Mouse (Mus musculus) hindbrain, embryonic 13.5 days (tissue): Measurements from ENCODE around the gene Epn2. TPM values are rescaled to one million over a fixed set of nuclear protein-coding genes. Genes with fewer than 3 reads are reported as not detected.

Experiments used
- ATAC-seq: fragments of 200-750 bp; cut with Nextera tagmentation; 2 replicates; pipeline ENCODE4 v1.8.0; 2017; ENCODE audit warnings: moderate TSS enrichment; ENCODE audit not compliant: low FRiP score
- H3K27ac ChIP-seq: fragments of 300-500 bp; sonication (generic); 2 replicates; pipeline ENCODE4 v1.5.1; 2015; ENCODE audit warnings: inconsistent platforms, mild to moderate bottlenecking, moderate library complexity
- H3K27me3 ChIP-seq: fragments of 300-500 bp; sonication (generic); 2 replicates; pipeline ENCODE4 v1.6.1; 2015; ENCODE audit warnings: mild to moderate bottlenecking, inconsistent platforms
- H3K36me3 ChIP-seq: fragments of 300-500 bp; sonication (generic); 2 replicates; pipeline ENCODE4 v1.6.1; 2015; ENCODE audit warnings: mild to moderate bottlenecking, inconsistent platforms
- H3K4me1 ChIP-seq: fragments of 300-500 bp; sonication (generic); replicated peaks from 2 replicates; pipeline ENCODE4 v1.6.1; 2015; ENCODE audit warnings: inconsistent platforms
- H3K4me2 ChIP-seq: fragments of 300-500 bp; sonication (generic); 2 replicates; pipeline ENCODE4 v1.6.1; 2015; ENCODE audit warnings: inconsistent platforms, mild to moderate bottlenecking, moderate library complexity
- H3K4me3 ChIP-seq: fragments of 300-500 bp; sonication (generic); 2 replicates; pipeline ENCODE4 v1.5.1; 2015; ENCODE audit warnings: mild to moderate bottlenecking, inconsistent platforms
- H3K9ac ChIP-seq: fragments of 300-500 bp; sonication (generic); 2 replicates; pipeline ENCODE4 v1.6.1; 2015; ENCODE audit warnings: mild to moderate bottlenecking, inconsistent platforms
- H3K9me3 ChIP-seq: fragments of 300-500 bp; sonication (generic); 2 replicates; pipeline ENCODE4 v1.6.1; 2016; ENCODE audit warnings: inconsistent platforms
- WGBS: fragments of 180-500 bp; shearing (Covaris S2); methylation state at CpG from one replicate; pipeline ENCODE4 v1.1.7; 2015; 5-methylcytosine and 5-hydroxymethylcytosine counted together
- polyA plus RNA-seq: library from polyadenylated mRNA; unstranded; fragments of >200 nt; fragmentation: Nextera tagmentation; extraction: Ambion mirVana; gene quantifications from 2 replicates; pipeline ENCODE4 v1.2.1, GENCODE M21; 2015

Epn2 gene
- polyA plus RNA-seq, 1 experiment from 2014 or later: 48.1 TPM

GRCm38 (mm10) chr11:61484613-61485540 is 94.6 kb downstream of the Epn2 start, which contains the start of gene Mfap4:
Gene Mfap4 (plus strand): TSS chr11:61485431.
- Histone ChIP-seq H3K4me1 (peaks cover 66% of the 10 kb centered on the region), H3K4me2 (peak within 1 kb of the TSS; percentile 44), H3K27ac (peak within 1 kb of the TSS; percentile 94), H3K4me3 (peak within 1 kb of the TSS; percentile 23), H3K9ac (peak within 1 kb of the TSS; percentile 59), H3K9me3 (no peaks in the 10 kb centered on the region), H3K27me3 (no peaks in the 10 kb centered on the region), H3K36me3 (peaks cover 26% of the 10 kb centered on the region)
- peak; percentile 78 for ATAC-seq
- WGBS: 4% methylated on average over 20 of the region's 20 CpGs

GRCm38 (mm10) chr11:61484256-61484612 is 95.3 kb downstream of the Epn2 start:
- no peaks in the 10 kb centered on the region for H3K9me3 ChIP-seq
- no peak for ATAC-seq
- H3K4me3 ChIP-seq: no peak overlapping the region
- peak overlapping the region; percentile 94 for H3K27ac ChIP-seq
- H3K36me3 ChIP-seq: peaks cover 20% of the 10 kb centered on the region
- H3K27me3 ChIP-seq: no peaks in the 10 kb centered on the region
- 8% methylated on average over 10 of the region's 10 CpGs for WGBS
- H3K4me1 ChIP-seq: peaks cover 59% of the 10 kb centered on the region
- 0 out of 2 replicates have a peak overlapping the region, but pooled peaks have one; percentile 59 for H3K9ac ChIP-seq
- H3K4me2 ChIP-seq: peak overlapping the region; percentile 20

GRCm38 (mm10) chr11:61483226-61483845 is 96.2 kb downstream of the Epn2 start:
- H3K4me1 ChIP-seq: peaks cover 52% of the 10 kb centered on the region
- peak overlapping the region; percentile 94 for H3K27ac ChIP-seq
- ATAC-seq: no peak
- H3K36me3 ChIP-seq: peaks cover 11% of the 10 kb centered on the region
- H3K4me2 ChIP-seq: no peak overlapping the region
- H3K9me3 ChIP-seq: no peaks in the 10 kb centered on the region
- no peak overlapping the region for H3K4me3 ChIP-seq
- no peak overlapping the region for H3K9ac ChIP-seq
- WGBS: 64% methylated on average over 13 of the region's 13 CpGs
- no peaks in the 10 kb centered on the region for H3K27me3 ChIP-seq

- no peaks in the 10 kb centered on the region for H3K9me3 ChIP-seq
- peaks cover 47% of the 10 kb centered on the region for H3K4me1 ChIP-seq
- no peaks in the 10 kb centered on the region for H3K27me3 ChIP-seq
- 81% methylated on average over 9 of the region's 9 CpGs for WGBS
- no peak for ATAC-seq
- H3K36me3 ChIP-seq: no peaks in the 10 kb centered on the region
- H3K4me3 ChIP-seq: no peak overlapping the region
- H3K9ac ChIP-seq: no peak overlapping the region
- H3K27ac ChIP-seq: no peak overlapping the region
- H3K4me2 ChIP-seq: no peak overlapping the region
These were observed 98.0 kb downstream of the Epn2 start for GRCm38 (mm10) chr11:61481239-61482090.

- no peaks in the 10 kb centered on the region for H3K9me3 ChIP-seq
- no peak for ATAC-seq
- H3K4me2 ChIP-seq: no peak overlapping the region
- no peaks in the 10 kb centered on the region for H3K36me3 ChIP-seq
- 88% methylated on average over 4 of the region's 4 CpGs for WGBS
- H3K27ac ChIP-seq: no peak overlapping the region
- no peak overlapping the region for H3K9ac ChIP-seq
- no peaks in the 10 kb centered on the region for H3K27me3 ChIP-seq
- peaks cover 22% of the 10 kb centered on the region for H3K4me1 ChIP-seq
- H3K4me3 ChIP-seq: no peak overlapping the region
These were observed 100.7 kb downstream of the Epn2 start for GRCm38 (mm10) chr11:61478788-61479187.

GRCm38 (mm10) chr11:61477566-61478508 is 101.7 kb downstream of the Epn2 start:
- Histone ChIP-seq H3K27ac (0 out of 2 replicates have a peak overlapping the region, but pooled peaks have one; percentile 18), H3K9ac (no peak overlapping the region), H3K36me3 (no peaks in the 10 kb centered on the region), H3K4me2 (peak overlapping the region; percentile 42; the same call in 1 of the 2 replicates), H3K27me3 (no peaks in the 10 kb centered on the region), H3K4me3 (no peak overlapping the region; the same call in 1 of the 2 replicates), H3K4me1 (peaks cover 17% of the 10 kb centered on the region), H3K9me3 (no peaks in the 10 kb centered on the region)
- ATAC-seq: no peak
- WGBS: 52% methylated on average over 17 of the region's 17 CpGs

- WGBS: 55% methylated on average over 12 of the region's 12 CpGs
- Histone ChIP-seq H3K4me3 (peak overlapping the region; percentile 14; the same call in 1 of the 2 replicates), H3K27ac (peak overlapping the region; percentile 30; the same call in 1 of the 2 replicates), H3K9me3 (no peaks in the 10 kb centered on the region), H3K4me1 (peaks cover 16% of the 10 kb centered on the region), H3K27me3 (no peaks in the 10 kb centered on the region), H3K9ac (peak overlapping the region; percentile 35; the same call in 1 of the 2 replicates), H3K4me2 (peak overlapping the region; percentile 42), H3K36me3 (no peaks in the 10 kb centered on the region)
- ATAC-seq: no peak
These were observed 102.6 kb downstream of the Epn2 start for GRCm38 (mm10) chr11:61476786-61477382.

GRCm38 (mm10) chr11:61473630-61474029 is 105.9 kb downstream of the Epn2 start:
- peaks cover 14% of the 10 kb centered on the region for H3K4me1 ChIP-seq
- H3K36me3 ChIP-seq: no peaks in the 10 kb centered on the region
- no peaks in the 10 kb centered on the region for H3K9me3 ChIP-seq
- H3K4me2 ChIP-seq: no peak overlapping the region
- WGBS: 74% methylated on average over 4 of the region's 4 CpGs
- H3K4me3 ChIP-seq: no peak overlapping the region
- 0 out of 2 replicates have a peak overlapping the region, but pooled peaks have one; percentile 24 for H3K9ac ChIP-seq
- ATAC-seq: no peak
- H3K27ac ChIP-seq: no peak overlapping the region
- H3K27me3 ChIP-seq: no peaks in the 10 kb centered on the region

GRCm38 (mm10) chr11:61470880-61471279 is 108.6 kb downstream of the Epn2 start:
- H3K36me3 ChIP-seq: no peaks in the 10 kb centered on the region
- no peaks in the 10 kb centered on the region for H3K27me3 ChIP-seq
- no peak overlapping the region for H3K27ac ChIP-seq
- H3K9me3 ChIP-seq: no peaks in the 10 kb centered on the region
- H3K4me3 ChIP-seq: no peak overlapping the region
- no peak overlapping the region for H3K9ac ChIP-seq
- no peak for ATAC-seq
- H3K4me2 ChIP-seq: no peak overlapping the region
- no peaks in the 10 kb centered on the region for H3K4me1 ChIP-seq

- no peak for ATAC-seq
- Histone ChIP-seq H3K27ac (no peak overlapping the region), H3K27me3 (no peaks in the 10 kb centered on the region), H3K9ac (no peak overlapping the region), H3K4me1 (no peaks in the 10 kb centered on the region), H3K36me3 (no peaks in the 10 kb centered on the region), H3K9me3 (no peaks in the 10 kb centered on the region), H3K4me3 (no peak overlapping the region), H3K4me2 (no peak overlapping the region)
- WGBS: 80% methylated on average over 7 of the region's 7 CpGs
These were observed 110.1 kb downstream of the Epn2 start for GRCm38 (mm10) chr11:61469317-61469917.
